Mouse (Mus musculus): ENCODE results near the gene Cebpzos. TPM values are rescaled to one million over a fixed set of nuclear protein-coding genes. Genes with fewer than 3 reads are reported as not detected.
A peak's percentile ranks its signal among the peaks of the same experiment; 100 is the strongest.

The Cebpzos gene
- total RNA-seq (2014; rRNA removed) = 17.6 and 25.4 TPM in 2 replicates
- polyA plus RNA-seq (2015; fragmentation: Nextera tagmentation; extraction: Ambion mirVana) = 132 TPM in 2 replicates

DNA sequence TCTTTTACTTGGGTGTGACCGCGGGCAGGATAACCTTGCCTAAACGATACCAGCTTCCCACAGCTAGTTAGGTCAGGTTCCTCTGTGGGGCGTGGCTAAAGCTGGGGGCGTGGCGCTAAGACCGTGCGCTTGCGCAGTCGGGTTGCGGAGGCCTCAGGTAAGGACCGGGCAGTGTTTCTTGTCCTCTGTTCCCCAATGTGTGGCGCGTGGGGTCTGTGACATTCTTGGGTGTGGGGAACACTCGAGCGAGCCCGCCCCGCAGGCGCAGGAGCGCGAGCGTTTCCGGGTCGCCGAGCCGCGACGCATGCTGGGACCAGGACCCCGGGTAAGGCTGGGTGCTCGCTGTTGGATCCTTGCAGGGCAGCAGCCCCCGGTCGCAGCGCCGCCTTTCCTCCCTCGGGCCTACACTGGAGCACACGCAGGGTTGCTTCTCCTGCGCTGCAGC, at the start of gene Cebpzos:
Gene Cebpzos, plus strand, starts transcription at position 132 of the 445 bp plus-strand sequence.
- WGBS = 1% methylated on average over 37 of the region's 37 CpGs
- Histone ChIP-seq H3K27ac (ENCODE audit: low read depth, low read length) (peak within 1 kb of the TSS; percentile 72), H3K4me1 (ENCODE audit: insufficient read depth, low read length) (0 out of 2 replicates have a peak, but pooled peaks cover 6% of the 10 kb centered on the region), H3K36me3 (ENCODE audit: insufficient read depth, low read length) (peaks cover 13% of the 10 kb centered on the region), H3K4me2 (ENCODE audit: low read depth, low read length, poor library complexity, severe bottlenecking) (peak within 1 kb of the TSS; percentile 78), H3K9ac (replicated peaks; ENCODE audit: low read length, poor library complexity, severe bottlenecking) (peak within 1 kb of the TSS; percentile 80), H3K27me3 (ENCODE audit: insufficient read depth, low read length) (no peaks in the 10 kb centered on the region), H3K4me3 (ENCODE audit: low read depth, low read length) (peak within 1 kb of the TSS; percentile 71), H3K9me3 (ENCODE audit: low read length) (no peaks in the 10 kb centered on the region)
- ATAC-seq (ENCODE audit: low FRiP score) = peak; percentile 95
- peak; percentile 93 for DNase-seq (ENCODE audit: low spot score)
- no peak for TF ChIP-seq CTCF (IDR thresholded peaks at IDR 0.05)

DNA sequence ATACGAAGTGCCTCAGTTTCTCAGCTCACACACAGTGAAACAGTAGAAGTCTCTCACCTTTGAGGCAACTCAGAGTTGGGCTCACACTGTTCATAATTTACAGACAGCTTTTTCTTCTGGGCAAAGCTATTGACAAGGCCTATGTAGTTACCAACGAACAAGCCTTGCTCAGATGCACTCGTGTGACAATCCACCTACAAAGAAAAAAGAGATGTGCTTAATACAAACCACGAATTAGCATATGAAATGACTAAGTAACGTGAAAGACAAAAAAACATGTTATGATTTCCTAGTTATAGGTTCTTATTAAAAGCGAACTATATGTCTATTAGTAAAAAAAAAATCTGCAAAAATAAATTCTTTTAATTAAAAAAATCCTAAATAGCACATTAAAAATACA, 42.4 kb upstream of the Cebpzos start:
- TF ChIP-seq CTCF (IDR thresholded peaks at IDR 0.05) = no peak
- no peak for DNase-seq (ENCODE audit: low spot score)

DNA sequence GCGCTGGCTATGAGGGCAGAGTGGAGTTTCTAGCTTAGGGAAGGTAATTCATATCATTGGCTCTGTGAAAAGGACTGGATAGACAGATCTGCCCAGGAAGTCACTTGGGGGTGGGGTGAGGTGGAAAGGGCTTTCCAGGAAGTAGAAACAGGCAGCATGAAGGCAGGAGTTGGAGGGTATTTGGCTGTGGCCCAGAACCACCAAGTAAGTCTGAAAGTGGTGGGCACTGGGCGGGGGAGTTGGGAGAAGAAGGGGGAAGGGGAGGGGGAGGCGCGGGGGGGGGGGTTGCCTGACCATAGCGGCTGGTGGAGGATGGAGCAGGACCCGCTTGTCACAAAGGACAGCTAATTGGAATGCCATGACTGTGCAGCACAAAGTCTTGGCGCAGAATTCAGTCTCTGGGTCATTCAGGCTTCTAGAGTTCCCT, 34.4 kb upstream of the Cebpzos start:
- H3K4me3 ChIP-seq (ENCODE audit: low read depth, low read length) = peak overlapping the region; percentile 38
- no peaks in the 10 kb centered on the region for H3K9me3 ChIP-seq (ENCODE audit: low read length)
- peak overlapping the region; percentile 76 for H3K4me2 ChIP-seq (ENCODE audit: low read depth, low read length, poor library complexity, severe bottlenecking)
- DNase-seq (ENCODE audit: low spot score) (peak; percentile 33), ATAC-seq (ENCODE audit: low FRiP score) (peak; percentile 63)
- H3K27me3 ChIP-seq (ENCODE audit: insufficient read depth, low read length) = no peaks in the 10 kb centered on the region
- H3K36me3 ChIP-seq (ENCODE audit: insufficient read depth, low read length) = no peaks in the 10 kb centered on the region
- no peak for TF ChIP-seq CTCF (IDR thresholded peaks at IDR 0.05)
- peak overlapping the region; percentile 67 for H3K27ac ChIP-seq (ENCODE audit: low read depth, low read length)
- no peaks in the 10 kb centered on the region for H3K4me1 ChIP-seq (ENCODE audit: insufficient read depth, low read length)
- 26% methylated on average over 3 of the region's 7 CpGs for WGBS
- H3K9ac ChIP-seq (replicated peaks; ENCODE audit: low read length, poor library complexity, severe bottlenecking) = peak overlapping the region; percentile 55

More for the DNA sequence above, 42.4 kb upstream of the Cebpzos start:
- 88% methylated on average over 6 of the region's 6 CpGs for WGBS
- Histone ChIP-seq H3K4me3 (ENCODE audit: low read depth, low read length) (no peak overlapping the region), H3K4me1 (ENCODE audit: insufficient read depth, low read length) (no peaks in the 10 kb centered on the region), H3K9me3 (ENCODE audit: low read length) (no peaks in the 10 kb centered on the region), H3K9ac (replicated peaks; ENCODE audit: low read length, poor library complexity, severe bottlenecking) (no peak overlapping the region), H3K27ac (ENCODE audit: low read depth, low read length) (no peak overlapping the region), H3K36me3 (ENCODE audit: insufficient read depth, low read length) (no peaks in the 10 kb centered on the region), H3K4me2 (ENCODE audit: low read depth, low read length, poor library complexity, severe bottlenecking) (no peak overlapping the region), H3K27me3 (ENCODE audit: insufficient read depth, low read length) (no peaks in the 10 kb centered on the region)
- no peak for ATAC-seq (ENCODE audit: low FRiP score)

DNA sequence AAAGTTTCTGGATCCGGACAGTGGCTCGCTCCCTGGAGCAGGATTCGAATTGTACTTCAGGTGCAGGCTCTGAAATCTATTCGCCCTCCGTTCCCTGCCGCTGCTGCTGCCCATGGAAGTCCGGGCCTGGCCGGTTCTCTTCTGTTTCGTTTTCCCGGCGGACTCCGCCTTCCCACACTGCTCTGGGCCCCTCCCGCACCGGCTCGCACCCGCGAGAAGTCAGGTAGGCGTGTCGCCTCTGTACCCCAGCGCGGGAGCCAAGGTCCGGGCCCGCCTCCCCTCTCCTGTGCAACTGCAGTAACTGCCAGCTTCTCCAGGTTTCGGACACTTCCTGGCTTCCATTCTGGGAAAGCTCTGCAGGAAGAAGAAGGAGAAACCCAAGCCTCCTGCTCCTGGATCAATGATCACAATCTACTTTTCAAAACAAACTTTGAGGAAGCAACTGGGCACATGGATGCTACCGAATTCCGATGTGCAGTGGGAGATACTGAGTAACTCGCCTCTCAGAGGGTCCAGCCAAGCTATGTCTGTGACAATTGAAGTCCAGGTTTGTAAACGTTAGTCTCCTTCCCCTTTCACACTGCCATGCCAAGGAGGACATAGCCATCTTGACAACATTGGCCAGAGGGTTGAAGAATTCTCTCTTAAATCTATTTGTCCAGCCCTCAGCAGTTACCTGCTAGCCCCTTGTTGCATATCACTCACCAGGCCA, 33.7 kb upstream of the Cebpzos start, which contains the start of gene Eif2ak2:
Gene Eif2ak2, minus strand, starts transcription at position 173 of the 712 bp plus-strand sequence.
- Histone ChIP-seq H3K4me2 (ENCODE audit: low read depth, low read length, poor library complexity, severe bottlenecking) (peak within 1 kb of the TSS; percentile 76), H3K36me3 (ENCODE audit: insufficient read depth, low read length) (no peaks in the 10 kb centered on the region), H3K9me3 (ENCODE audit: low read length) (no peaks in the 10 kb centered on the region), H3K27ac (ENCODE audit: low read depth, low read length) (peak within 1 kb of the TSS; percentile 67), H3K27me3 (ENCODE audit: insufficient read depth, low read length) (no peaks in the 10 kb centered on the region), H3K4me1 (ENCODE audit: insufficient read depth, low read length) (no peaks in the 10 kb centered on the region), H3K9ac (replicated peaks; ENCODE audit: low read length, poor library complexity, severe bottlenecking) (peak within 1 kb of the TSS; percentile 55), H3K4me3 (ENCODE audit: low read depth, low read length) (peak within 1 kb of the TSS; percentile 38)
- 4% methylated on average over 28 of the region's 28 CpGs for WGBS
- TF ChIP-seq CTCF (IDR thresholded peaks at IDR 0.05) = no peak
- ATAC-seq (ENCODE audit: low FRiP score) = peak; percentile 92
- DNase-seq (ENCODE audit: low spot score) = peak; percentile 65

DNA sequence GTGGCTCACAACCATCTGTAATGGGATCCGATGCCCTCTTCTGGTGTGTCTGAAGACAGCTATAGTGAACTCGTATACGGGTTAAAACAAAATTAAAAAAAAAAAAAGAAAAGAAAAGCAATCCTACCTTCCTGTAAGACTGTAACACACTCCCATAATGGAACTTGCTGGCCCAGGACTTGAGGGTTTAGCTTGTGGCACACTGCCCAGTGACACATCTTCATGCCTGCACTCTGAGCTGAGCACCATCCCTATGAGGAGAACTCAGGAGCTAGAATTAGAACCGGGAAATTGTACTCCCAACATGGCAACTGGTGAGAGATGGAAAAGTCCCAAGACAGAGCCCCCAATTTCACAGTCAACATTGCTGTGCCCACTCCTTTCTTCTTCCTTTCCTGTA, 33.0 kb upstream of the Cebpzos start:
- no peak for ATAC-seq (ENCODE audit: low FRiP score)
- no peak overlapping the region for H3K4me3 ChIP-seq (ENCODE audit: low read depth, low read length)
- no peak for DNase-seq (ENCODE audit: low spot score)
- no peak for TF ChIP-seq CTCF (IDR thresholded peaks at IDR 0.05)
- 87% methylated on average over 4 of the region's 4 CpGs for WGBS
- no peaks in the 10 kb centered on the region for H3K9me3 ChIP-seq (ENCODE audit: low read length)
- H3K4me2 ChIP-seq (ENCODE audit: low read depth, low read length, poor library complexity, severe bottlenecking) = no peak overlapping the region
- no peak overlapping the region for H3K9ac ChIP-seq (replicated peaks; ENCODE audit: low read length, poor library complexity, severe bottlenecking)
- H3K4me1 ChIP-seq (ENCODE audit: insufficient read depth, low read length) = no peaks in the 10 kb centered on the region
- no peaks in the 10 kb centered on the region for H3K36me3 ChIP-seq (ENCODE audit: insufficient read depth, low read length)
- H3K27me3 ChIP-seq (ENCODE audit: insufficient read depth, low read length) = no peaks in the 10 kb centered on the region
- H3K27ac ChIP-seq (ENCODE audit: low read depth, low read length) = no peak overlapping the region
